Mouse (Mus musculus) right cerebral cortex, postnatal 36 days (tissue): ENCODE results near the gene Herpud1.

Source experiments
- DNase-seq, 2 experiments: peaks; one replicate each; pipeline ENCODE4 v3.0.0; 2022; ENCODE audit warnings: low spot score in 2 of 2, mixed read lengths in 1 of 2

Gene Herpud1

DNA sequence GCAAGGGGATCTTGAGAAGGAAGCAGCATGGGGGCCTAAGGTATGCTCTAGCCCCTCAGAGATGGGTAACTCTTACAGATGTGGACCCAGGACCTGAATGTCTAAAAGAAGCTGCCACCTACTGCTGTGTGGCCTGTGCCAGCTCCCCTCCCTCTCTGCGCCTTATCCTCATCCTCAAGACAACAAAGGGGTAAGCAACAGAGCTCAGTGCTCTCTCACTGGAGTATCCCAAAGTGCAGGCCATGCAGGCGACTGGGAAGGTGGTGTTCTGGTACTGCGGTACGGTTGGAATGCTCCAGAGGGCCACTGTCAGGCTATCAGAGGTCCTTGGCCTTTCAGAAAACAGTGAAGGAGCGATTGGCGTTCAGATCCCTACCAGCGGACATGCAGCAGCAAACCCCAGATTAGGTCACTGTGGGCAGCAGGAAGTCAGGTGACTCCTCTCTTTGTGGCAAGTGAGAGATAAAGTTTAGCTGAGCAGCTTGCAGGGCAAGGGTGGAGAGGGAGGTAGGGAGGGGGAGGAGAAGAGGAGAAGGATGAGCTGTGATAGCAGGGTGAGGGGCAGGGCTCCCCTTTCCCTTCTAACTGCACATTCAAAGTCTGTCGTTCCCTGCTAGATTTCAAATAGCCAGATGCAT is 22.3 kb downstream of the Herpud1 start:
- DNase-seq = no peak

GRCm38 (mm10) chr8:94409523-94409922 is 23.3 kb downstream of the Herpud1 start:
- no peak for DNase-seq

DNA sequence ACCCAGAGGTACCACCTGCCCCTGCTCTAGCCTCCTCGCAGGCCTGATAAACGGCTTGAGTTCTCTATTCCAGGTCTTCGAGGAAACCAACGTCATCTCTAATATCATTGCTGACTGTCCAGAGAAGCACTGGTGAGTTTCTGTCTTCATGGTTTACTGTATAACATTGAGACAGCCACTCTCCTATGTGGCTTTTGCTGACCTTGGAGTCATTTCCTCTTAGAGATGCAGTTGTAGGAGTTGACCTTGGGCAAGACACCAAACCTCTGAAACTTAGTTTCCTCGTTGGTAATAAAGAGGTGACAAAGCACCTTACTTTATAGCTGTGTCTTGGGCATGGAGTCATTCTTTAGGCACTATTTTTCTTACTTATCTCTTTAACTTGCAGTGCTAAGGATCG is 26.3 kb downstream of the Herpud1 start:
- no peak for DNase-seq

DNA sequence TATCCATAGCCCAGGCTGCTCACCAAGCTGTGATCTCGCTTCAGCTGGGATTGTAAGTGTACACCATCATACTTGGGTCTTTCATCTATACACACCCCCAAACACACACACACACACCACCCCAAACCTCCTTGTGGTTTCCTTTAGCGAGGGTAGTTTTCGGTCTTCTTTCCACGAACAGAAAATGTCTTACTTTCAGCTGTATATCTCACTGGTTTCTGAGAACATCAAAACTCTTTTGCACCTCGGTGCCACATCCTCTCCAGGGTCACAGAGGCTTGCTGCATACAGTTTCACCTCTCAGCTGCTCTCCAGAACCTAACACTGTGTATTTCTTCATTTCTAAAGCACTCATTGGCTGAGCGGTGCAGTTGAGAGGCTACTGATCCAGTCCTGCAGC is 27.3 kb downstream of the Herpud1 start:
- no peak for DNase-seq

DNA sequence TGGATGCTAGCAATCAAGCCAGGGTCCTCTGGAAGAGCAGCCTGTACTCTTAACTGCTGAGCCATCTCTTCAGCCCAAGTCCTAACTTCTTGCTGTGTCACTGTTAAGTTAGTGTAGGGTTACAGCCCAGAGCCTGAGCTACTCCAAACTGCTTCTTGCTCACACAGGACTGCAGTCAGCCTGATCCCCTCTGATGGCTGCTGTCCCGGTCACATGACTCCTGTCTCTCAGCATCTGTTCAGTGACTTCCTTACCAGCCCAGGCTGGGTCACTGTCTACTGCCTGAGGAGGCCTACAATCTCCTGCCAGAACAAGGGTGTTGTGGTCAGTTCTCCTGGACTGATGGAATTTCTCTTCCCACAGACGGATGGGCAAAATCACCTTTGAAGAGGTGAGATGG is 29.0 kb downstream of the Herpud1 start:
- no peak for DNase-seq

DNA sequence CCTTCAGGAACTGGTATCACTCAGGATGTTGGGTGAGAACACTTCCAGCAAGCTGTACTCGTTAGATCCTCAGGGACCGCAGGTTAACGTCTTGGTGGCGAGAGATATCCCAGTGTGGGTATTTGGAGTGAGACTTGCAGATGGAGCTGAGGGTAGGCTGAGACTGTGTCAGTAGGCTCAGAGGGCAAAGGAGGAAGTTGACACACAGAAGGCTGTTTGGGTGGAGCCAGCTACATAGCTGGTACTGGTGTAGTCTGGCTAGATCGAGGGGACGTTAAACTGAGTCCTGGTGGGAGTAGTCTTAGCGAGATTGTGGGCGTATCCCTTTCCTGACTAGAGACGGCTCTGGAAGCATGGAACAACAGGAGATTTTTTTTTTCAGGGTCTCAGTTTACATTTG is 31.8 kb downstream of the Herpud1 start:
- no peak for DNase-seq

DNA sequence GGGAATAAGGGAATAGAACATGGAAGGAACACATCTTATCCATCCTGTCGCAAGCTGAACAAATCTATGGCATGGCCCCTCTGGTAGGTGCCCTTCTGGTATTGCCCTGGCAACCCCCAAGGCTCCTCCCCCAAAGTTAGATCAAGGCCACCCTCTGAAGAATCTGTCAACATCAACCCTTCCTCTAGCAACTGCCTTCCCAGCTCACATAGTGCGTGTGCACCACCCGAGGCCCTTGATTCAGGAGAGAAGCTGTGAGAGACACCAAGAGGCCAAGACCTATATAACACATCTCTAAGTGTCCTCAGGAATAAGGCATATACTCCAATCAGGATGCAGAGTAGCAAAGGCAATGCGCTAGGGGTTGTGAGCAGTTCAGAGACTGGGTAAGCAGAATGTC is 36.0 kb downstream of the Herpud1 start:
- DNase-seq = no peak

DNA sequence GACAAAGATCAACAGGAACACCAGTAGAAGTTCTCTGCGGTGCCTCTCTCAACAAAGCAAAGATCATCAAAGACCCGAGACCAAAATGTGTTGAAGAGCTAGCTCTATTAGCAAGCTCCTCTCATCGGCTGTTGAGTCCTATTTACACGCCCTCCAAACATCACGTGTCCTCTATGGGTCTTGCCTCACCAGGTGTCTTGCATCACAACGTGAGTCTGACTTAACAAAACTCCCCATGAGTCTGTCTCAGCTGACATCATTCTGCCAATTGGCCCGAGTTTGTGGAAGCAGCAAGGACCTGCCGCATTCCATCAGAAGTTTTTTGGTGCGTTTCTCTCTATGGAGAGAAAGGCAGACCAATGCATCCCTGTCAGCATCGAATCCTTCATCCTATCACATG is 41.7 kb downstream of the Herpud1 start:
- no peak for DNase-seq

GRCm38 (mm10) chr8:94428420-94428819 is 42.2 kb downstream of the Herpud1 start:
- no peak for DNase-seq

GRCm38 (mm10) chr8:94429376-94429775 is 43.1 kb downstream of the Herpud1 start:
- DNase-seq = no peak

DNA sequence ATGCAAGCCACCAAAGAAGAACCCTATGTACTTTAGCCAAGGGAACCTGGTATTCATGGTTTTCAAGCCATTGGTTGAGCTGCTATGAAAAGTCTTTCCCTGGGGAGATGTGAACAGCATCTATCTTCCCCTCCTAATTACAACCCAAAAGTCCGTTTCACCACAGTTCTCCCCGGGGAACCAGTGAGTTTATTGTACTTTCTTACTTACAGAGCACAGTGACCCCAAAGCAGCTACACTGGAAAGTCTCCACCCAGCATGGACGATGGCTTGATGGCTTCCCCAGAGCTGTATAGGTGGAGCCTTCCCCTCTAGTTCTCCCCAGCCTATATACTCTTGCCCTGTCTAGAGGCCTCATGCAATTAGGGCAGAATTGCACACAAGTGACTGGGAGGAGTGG is 46.0 kb downstream of the Herpud1 start:
- no peak for DNase-seq

DNA sequence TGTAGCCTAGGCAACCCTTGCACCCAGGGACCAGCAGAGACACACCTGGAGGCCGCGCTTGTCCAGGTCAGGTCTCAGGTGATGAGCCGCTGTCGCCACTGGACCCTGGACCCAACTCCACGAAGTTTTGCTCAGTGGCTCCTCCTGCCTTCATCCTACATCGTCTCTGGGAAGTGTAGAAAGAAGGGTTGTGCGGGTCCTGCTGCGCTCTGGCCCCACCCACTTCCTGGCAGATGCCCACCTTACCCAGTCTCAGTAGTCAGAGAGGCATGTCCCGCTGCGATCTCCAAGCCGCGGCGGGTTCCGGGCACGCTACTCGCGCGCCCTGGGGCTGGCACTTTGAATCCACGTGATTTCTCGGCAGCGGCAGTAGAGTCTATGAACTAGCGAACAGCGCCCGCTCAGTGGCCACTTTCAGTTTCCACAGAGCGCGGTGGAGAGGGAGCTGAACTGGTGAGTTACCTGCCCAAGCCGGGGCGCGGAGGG is 47.8 kb downstream of the Herpud1 start, which contains the start of gene Nlrc5:
Gene Nlrc5 (plus strand): TSS at position 376 of the 486 bp plus-strand sequence.
- DNase-seq = peak; percentile 4 to 20

- DNase-seq = no peak
Observed at GRCm38 (mm10) chr8:94434958-94435357, 48.7 kb downstream of the Herpud1 start.

- DNase-seq = no peak
Observed at GRCm38 (mm10) chr8:94435397-94436111, 49.3 kb downstream of the Herpud1 start.

DNA sequence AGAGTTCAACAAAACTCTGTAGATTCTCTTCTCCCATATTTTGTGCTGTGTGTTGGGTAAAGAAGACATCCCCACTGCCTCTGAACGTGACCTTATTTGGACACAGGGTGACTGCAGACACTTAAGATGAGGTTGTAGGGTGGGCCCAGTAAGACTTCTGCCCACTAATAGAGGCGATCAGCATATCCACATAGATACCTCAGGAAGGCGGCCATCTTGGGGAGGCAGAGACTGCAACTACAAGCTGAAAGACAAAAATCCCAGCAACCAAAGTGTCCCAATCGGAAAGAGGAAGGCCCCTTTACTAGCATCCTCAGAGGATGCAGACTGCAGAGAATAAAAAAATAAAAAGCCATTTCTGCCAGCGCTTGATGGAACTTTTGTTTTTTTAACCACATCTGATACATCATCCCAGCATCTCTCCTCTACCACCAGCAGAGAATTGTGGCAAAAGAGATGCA is 49.9 kb downstream of the Herpud1 start:
- no peak for DNase-seq

DNA sequence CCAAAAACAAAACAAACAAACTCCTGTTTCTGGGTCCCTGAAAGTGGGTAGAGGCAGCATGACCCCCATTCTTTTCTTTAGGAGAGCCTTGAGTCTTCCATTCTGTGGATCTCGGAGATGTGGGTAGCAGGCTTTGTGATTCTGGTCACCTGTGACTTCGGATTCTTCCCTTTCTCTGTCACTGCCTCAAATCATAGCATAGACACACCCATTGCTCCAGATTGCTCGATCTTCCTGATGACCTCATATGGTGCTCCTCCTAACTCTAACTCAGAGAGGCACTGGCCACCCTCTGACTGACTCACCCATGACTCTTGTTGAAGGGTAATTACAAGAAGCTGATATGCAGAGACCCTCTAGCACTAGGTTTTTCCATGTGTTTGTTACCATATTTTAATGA is 50.7 kb downstream of the Herpud1 start:
- DNase-seq = no peak

DNA sequence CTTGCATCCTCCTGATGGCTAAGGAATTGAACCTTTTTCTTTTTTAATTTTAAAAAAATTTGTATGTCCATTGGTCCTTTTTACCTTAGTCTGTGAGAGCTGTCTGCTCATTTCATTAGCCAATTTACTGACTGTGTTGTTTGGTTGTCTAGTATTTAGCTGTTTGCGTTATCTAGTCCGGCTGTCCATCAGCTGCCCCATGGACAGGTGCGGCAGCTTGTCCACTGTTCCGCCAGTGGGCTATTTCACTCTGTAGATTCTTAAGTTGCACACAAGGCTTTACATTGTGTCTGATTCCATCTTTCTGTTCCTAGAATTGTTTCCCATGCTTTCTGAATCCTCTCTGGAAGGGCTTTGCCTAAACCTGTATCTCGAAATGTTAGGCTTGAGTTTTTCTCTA is 52.4 kb downstream of the Herpud1 start:
- DNase-seq = no peak

GRCm38 (mm10) chr8:94439691-94440090 is 53.5 kb downstream of the Herpud1 start:
- no peak for DNase-seq

DNA sequence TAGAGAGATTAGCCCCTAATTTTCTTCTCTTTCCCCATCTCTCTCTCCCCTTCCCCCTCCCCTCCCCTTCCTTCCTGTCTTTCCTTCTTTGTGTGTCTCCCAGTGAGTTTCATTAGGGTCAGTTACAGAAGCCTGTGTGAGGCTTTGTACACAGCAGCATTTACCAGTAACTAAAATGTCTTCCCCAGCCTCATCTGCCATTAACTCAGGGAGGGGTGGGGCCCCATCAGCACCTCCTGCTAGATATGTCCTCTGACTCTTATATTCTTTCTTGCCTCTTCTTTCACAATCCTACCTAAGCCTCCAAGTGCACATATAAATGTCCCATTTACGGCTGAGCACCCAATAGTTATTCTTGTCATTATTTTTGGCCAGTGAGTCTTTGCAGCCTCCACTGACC is 54.2 kb downstream of the Herpud1 start:
- no peak for DNase-seq

DNA sequence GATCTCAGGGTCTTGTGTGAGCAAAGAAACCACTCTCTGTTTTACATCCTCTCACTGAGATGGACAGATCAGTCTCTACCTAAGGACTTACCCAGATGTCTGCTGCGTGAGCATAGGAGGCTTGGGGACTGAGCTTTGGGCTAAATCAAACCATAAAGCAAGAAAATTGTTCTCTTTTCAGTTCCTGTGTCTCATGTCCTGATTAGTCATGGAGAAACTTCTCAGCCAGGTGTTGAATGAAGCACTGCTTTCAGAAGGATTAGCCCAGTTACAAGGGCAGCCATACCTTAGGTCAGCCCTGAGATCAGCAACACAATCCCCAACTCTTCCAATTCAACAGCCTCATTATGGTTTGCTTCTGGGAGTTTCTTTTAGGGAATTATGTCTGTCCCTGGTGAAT is 55.4 kb downstream of the Herpud1 start:
- no peak for DNase-seq

DNA sequence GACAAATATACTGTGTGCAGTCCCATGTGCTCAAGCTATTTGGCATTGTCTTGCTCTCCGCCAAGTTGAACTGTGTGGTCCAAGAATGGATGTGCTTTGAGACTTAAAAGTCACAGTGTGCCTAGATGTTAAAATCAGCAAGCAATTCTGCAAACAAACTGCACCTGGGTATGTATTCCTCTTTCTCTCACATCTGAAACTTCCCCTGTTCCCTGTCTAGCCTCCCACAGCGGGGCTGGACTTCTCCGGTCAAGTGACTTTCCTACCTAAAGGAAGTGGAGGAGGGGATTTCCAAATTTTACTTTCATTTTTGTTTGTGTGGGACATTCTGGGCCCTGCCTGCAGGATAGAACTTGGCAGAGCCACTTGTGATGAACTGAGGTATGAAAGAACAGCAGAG is 56.9 kb downstream of the Herpud1 start:
- DNase-seq = no peak

- DNase-seq = no peak
Observed at GRCm38 (mm10) chr8:94444480-94444879, 58.2 kb downstream of the Herpud1 start.
